Comparison of ENCODE assay signal across 8 mouse cellular contexts in genomic region chr12:71111331-71111730, GRCm38 (mm10). TPM values are rescaled to one million over a fixed set of nuclear protein-coding genes. Genes with fewer than 3 reads are reported as not detected.
DNase-seq lines count a peak whose midpoint lies in the region; ATAC-seq and TF ChIP-seq lines count a peak whose summit lies in the region.

Tomm20l (plus strand) TSS chr12:71111428.

- H3K9ac ChIP-seq in heart, postnatal 0 days (replicated peaks; ENCODE audit: low read depth, low read length), result no peak within 1 kb of the TSS
- peak within 1 kb of the TSS; percentile 28; the same call in 1 of the 2 replicates for H3K9ac ChIP-seq in stomach, postnatal 0 days (ENCODE audit: low read length)

- 0 out of 2 replicates have a peak, but pooled peaks have one; percentile 30 for ATAC-seq in heart, postnatal 0 days (ENCODE audit: insufficient read depth, low read depth)
- ATAC-seq in stomach, postnatal 0 days (ENCODE audit: low FRiP score, low TSS enrichment), result peak; percentile 56; the same call in 1 of the 2 replicates

- no peaks in the 10 kb centered on the region for H3K9me3 ChIP-seq in heart, postnatal 0 days (replicated peaks; ENCODE audit: control insufficient read depth, low read length)
- H3K9me3 ChIP-seq in stomach, postnatal 0 days (ENCODE audit: control insufficient read depth, low read length), result no peaks in the 10 kb centered on the region

- H3K27me3 ChIP-seq in heart, postnatal 0 days (ENCODE audit: control insufficient read depth, insufficient read depth, low read length), result no peaks in the 10 kb centered on the region
- H3K27me3 ChIP-seq in stomach, postnatal 0 days (ENCODE audit: control insufficient read depth, insufficient read depth, low read length), result no peaks in the 10 kb centered on the region

- TF ChIP-seq EP300 in heart, postnatal 0 days (IDR thresholded peaks at IDR 0.05; ENCODE audit: low read depth), result no peak
- TF ChIP-seq EP300 in stomach, postnatal 0 days (optimal IDR thresholded peaks at IDR 0.05), result no peak

- intact Hi-C loops in left cerebral cortex, adult 2 months (cut with DNase I), result no loop called here

- peak within 1 kb of the TSS; percentile 44 for H3K4me2 ChIP-seq in heart, postnatal 0 days (ENCODE audit: low read depth, low read length)
- peak within 1 kb of the TSS; percentile 52 for H3K4me2 ChIP-seq in stomach, postnatal 0 days (replicated peaks; ENCODE audit: low read depth)

- no peak within 1 kb of the TSS for H3K27ac ChIP-seq in left cerebral cortex, adult 2 months
- H3K27ac ChIP-seq in heart, postnatal 0 days (ENCODE audit: low read depth), result no peak within 1 kb of the TSS
- no peak within 1 kb of the TSS for H3K27ac ChIP-seq in stomach, postnatal 0 days (replicated peaks)

- H3K36me3 ChIP-seq in heart, postnatal 0 days (replicated peaks; ENCODE audit: control insufficient read depth, insufficient read depth, low read length), result no peaks in the 10 kb centered on the region
- no peaks in the 10 kb centered on the region for H3K36me3 ChIP-seq in stomach, postnatal 0 days (ENCODE audit: control insufficient read depth, insufficient read depth, low read length)

- TF ChIP-seq CTCF in left cerebral cortex, adult 2 months (IDR thresholded peaks at IDR 0.05), result peak; percentile 25
- TF ChIP-seq CTCF in heart, postnatal 0 days (IDR thresholded peaks at IDR 0.05; ENCODE audit: low read depth), result peak; percentile 30
- TF ChIP-seq CTCF in stomach, postnatal 0 days (IDR thresholded peaks at IDR 0.05; ENCODE audit: low read depth), result peak; percentile 62

- no peak for DNase-seq in left cerebral cortex, adult 2 months (ENCODE audit: extremely low spot score in 1 of 2, low spot score in 2 of 2)
- no peak for DNase-seq in left cerebral cortex, adult 18-20 months (ENCODE audit: low spot score in 2 of 2)
- peak; percentile 48 for DNase-seq in embryo, embryonic 10 days (ENCODE audit: low spot score)
- no peak for DNase-seq in heart, postnatal 0 days (ENCODE audit: low spot score)
- DNase-seq in kidney, postnatal 14 days, result peak; percentile 79
- peak; percentile 59 to 78 for DNase-seq in lung, postnatal 4 days
- peak; percentile 66 for DNase-seq in stomach, postnatal 0 days (ENCODE audit: low spot score)
- no peak for DNase-seq in gastrocnemius, adult 8-10 months (ENCODE audit: low spot score in 2 of 2)

- H3K4me1 ChIP-seq in heart, postnatal 0 days (ENCODE audit: control insufficient read depth, insufficient read depth), result peaks cover 12% of the 10 kb centered on the region
- H3K4me1 ChIP-seq in stomach, postnatal 0 days (replicated peaks; ENCODE audit: control insufficient read depth, insufficient read depth), result 0 out of 2 replicates have a peak, but pooled peaks cover 3% of the 10 kb centered on the region

- WGBS in heart, postnatal 0 days, result 5% methylated on average over 33 of the region's 33 CpGs
- 8% methylated on average over 28 of the region's 33 CpGs for WGBS in stomach, postnatal 0 days

- H3K4me3 ChIP-seq in left cerebral cortex, adult 2 months, result peak within 1 kb of the TSS; percentile 23
- peak within 1 kb of the TSS; percentile 16; the same call in 1 of the 2 replicates for H3K4me3 ChIP-seq in heart, postnatal 0 days (ENCODE audit: low read depth, low read length)
- H3K4me3 ChIP-seq in stomach, postnatal 0 days (ENCODE audit: low read depth, low read length), result peak within 1 kb of the TSS; percentile 23

RNA-seq across cellular contexts. Expression of gene Tomm20l, which starts in this region (rescaled TPM):
- not detected for total RNA-seq in left cerebral cortex, adult 2 months (2021)
- not detected for total RNA-seq in left cerebral cortex, adult 18-20 months (2021)
- not detected in 2 replicates for total RNA-seq in heart, postnatal 0 days (2014; rRNA removed; ENCODE audit: low replicate concordance)
- polyA plus RNA-seq in heart, postnatal 0 days (2015; fragmentation: Nextera tagmentation; extraction: Ambion mirVana), result 0.30 TPM in 1 of 2 replicates, not detected in the other
- polyA plus RNA-seq in stomach, postnatal 0 days (2015; fragmentation: Nextera tagmentation; extraction: Ambion mirVana), result not detected in 2 replicates
- not detected for total RNA-seq in gastrocnemius, adult 8-10 months (2022)

Comparison
In these comparisons a context has a peak if more than half of its experiments do, and no peak if none do; other contexts are left out.
1. Peak in ATAC-seq, H3K4me3 ChIP-seq and H3K4me2 ChIP-seq in heart, postnatal 0 days; RNA of the gene not detected or under 1 TPM.
2. Peak in DNase-seq, ATAC-seq, H3K4me3 ChIP-seq, H3K9ac ChIP-seq and H3K4me2 ChIP-seq in stomach, postnatal 0 days; RNA of the gene not detected or under 1 TPM.
3. DNase-seq: peak in embryo, embryonic 10 days (single experiment), kidney, postnatal 14 days (single experiment) and lung, postnatal 4 days (2 of 2); none in left cerebral cortex, adult 2 months (0 of 2), left cerebral cortex, adult 18-20 months (0 of 2), heart, postnatal 0 days (single experiment) and gastrocnemius, adult 8-10 months (0 of 2).
4. Peak in every context shown above with its lines, with median percentiles within 50 percentile points of each other: H3K4me3 ChIP-seq and CTCF ChIP-seq.